Mouse (Mus musculus) limb, embryonic 13.5 days (tissue): ENCODE data around the gene Nt5c1a. TPM values are rescaled to one million over a fixed set of nuclear protein-coding genes. Genes with fewer than 3 reads are reported as not detected.

Experiments
- ATAC-seq: fragments of 200-750 bp; cut with Nextera tagmentation; 2 replicates; pipeline ENCODE4 v1.8.0; 2017; ENCODE audit warnings: low read depth, moderate number of reproducible peaks, moderate TSS enrichment; ENCODE audit not compliant: low FRiP score
- H3K27ac ChIP-seq: fragments of 300-500 bp; sonication (generic); 2 replicates; pipeline ENCODE4 v1.5.1; 2015; ENCODE audit warnings: inconsistent platforms, mild to moderate bottlenecking, moderate library complexity
- H3K27me3 ChIP-seq: fragments of 300-500 bp; sonication (generic); 2 replicates; pipeline ENCODE4 v1.6.1; 2015; ENCODE audit warnings: mild to moderate bottlenecking, inconsistent platforms
- H3K36me3 ChIP-seq: fragments of 300-500 bp; sonication (generic); 2 replicates; pipeline ENCODE4 v1.6.1; 2015; ENCODE audit warnings: inconsistent platforms, mild to moderate bottlenecking, moderate library complexity
- H3K4me1 ChIP-seq: fragments of 300-500 bp; sonication (generic); 2 replicates; pipeline ENCODE4 v1.6.1; 2015; ENCODE audit warnings: inconsistent platforms
- H3K4me2 ChIP-seq: fragments of 300-500 bp; sonication (generic); replicated peaks from 2 replicates; pipeline ENCODE4 v1.6.1; 2015; ENCODE audit warnings: inconsistent platforms, mild to moderate bottlenecking, moderate library complexity
- H3K4me3 ChIP-seq: fragments of 300-500 bp; sonication (generic); 2 replicates; pipeline ENCODE4 v1.5.1; 2015; ENCODE audit warnings: moderate library complexity, mild to moderate bottlenecking, inconsistent platforms
- H3K9ac ChIP-seq: fragments of 300-500 bp; sonication (generic); 2 replicates; pipeline ENCODE4 v1.6.1; 2015; ENCODE audit warnings: mild to moderate bottlenecking, inconsistent platforms
- H3K9me3 ChIP-seq: fragments of 300-500 bp; sonication (generic); 2 replicates; pipeline ENCODE4 v1.6.1; 2016; ENCODE audit warnings: inconsistent platforms
- WGBS: fragments of 180-500 bp; shearing (Covaris S2); methylation state at CpG from one replicate; pipeline ENCODE4 v1.1.7; 2015; 5-methylcytosine and 5-hydroxymethylcytosine counted together
- polyA plus RNA-seq: library from polyadenylated mRNA; unstranded; fragments of >200 nt; fragmentation: Nextera tagmentation; extraction: Ambion mirVana; gene quantifications from 2 replicates; pipeline ENCODE4 v1.2.1, GENCODE M21; 2015

Nt5c1a gene
- polyA plus RNA-seq, 1 experiment from 2014 or later: not detected

DNA sequence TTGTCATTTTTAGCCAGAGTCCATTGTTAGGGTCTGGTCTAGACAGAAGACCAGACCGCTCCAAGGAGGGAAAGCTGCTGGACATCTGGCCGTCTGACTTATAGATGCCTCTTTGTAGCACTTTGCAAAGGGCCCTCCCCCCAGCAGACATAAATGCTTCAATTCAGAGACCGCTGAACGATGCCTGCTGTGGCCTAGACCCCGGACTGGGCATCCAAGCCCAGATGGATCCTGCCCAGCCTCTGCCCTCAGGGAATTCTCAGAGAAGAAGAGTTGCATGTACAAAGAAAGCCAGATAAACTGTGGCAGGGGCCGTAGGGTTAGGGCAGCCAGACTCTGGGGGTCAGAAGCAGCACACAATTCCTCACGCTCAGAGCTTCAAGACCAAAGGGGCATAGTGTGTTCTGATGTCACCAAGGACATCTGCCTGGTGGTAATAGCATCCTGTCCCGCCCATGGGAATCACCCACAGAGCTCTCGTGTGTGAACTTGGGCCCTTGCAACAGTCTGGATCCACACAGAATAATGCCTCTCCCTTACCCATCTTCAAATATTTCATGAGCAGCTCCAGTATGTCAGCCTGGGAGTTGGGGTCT, 34.6 kb downstream of the Nt5c1a start:
- no peak overlapping the region for H3K4me3 ChIP-seq
- H3K9ac ChIP-seq: no peak overlapping the region
- WGBS: 57% methylated on average over 9 of the region's 9 CpGs
- no peak overlapping the region for H3K27ac ChIP-seq
- H3K4me2 ChIP-seq: no peak overlapping the region
- peaks cover 88% of the 10 kb centered on the region for H3K27me3 ChIP-seq
- no peak for ATAC-seq
- H3K36me3 ChIP-seq: no peaks in the 10 kb centered on the region
- H3K4me1 ChIP-seq: peaks cover 50% of the 10 kb centered on the region
- H3K9me3 ChIP-seq: no peaks in the 10 kb centered on the region

DNA sequence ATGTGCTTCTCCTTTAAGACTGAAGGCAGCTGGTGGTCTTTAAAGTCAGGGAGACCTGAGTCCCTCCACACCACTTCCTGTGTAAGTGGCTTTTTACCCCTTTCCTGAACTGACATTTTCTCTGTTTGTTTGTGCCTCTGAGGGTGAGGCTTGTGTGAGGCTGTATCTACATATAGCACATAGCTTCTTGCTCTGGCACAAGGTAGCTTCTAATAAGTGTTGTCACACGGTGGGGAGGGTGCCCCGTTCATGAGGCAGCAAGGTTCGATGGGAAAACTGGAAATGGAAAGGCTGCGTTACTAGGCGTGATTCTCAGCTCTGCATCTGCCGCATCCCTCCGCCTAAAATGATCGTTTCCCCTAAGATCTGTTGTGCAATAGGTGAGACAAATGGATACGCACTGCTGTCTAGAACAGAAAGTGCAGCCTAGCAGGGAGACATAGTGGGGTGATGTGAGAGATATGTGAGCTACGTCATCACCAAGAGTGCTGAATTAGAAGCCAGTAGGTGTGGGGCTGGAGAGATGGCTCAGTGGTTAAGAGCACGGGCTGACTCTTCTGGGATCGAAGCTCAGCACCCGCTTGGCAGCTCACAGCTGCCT, 35.2 kb downstream of the Nt5c1a start:
- Histone ChIP-seq H3K4me3 (no peak overlapping the region), H3K4me1 (peaks cover 50% of the 10 kb centered on the region), H3K4me2 (no peak overlapping the region), H3K9ac (no peak overlapping the region), H3K27me3 (peaks cover 86% of the 10 kb centered on the region), H3K27ac (no peak overlapping the region), H3K9me3 (no peaks in the 10 kb centered on the region), H3K36me3 (no peaks in the 10 kb centered on the region)
- 79% methylated on average over 13 of the region's 13 CpGs for WGBS
- ATAC-seq: no peak

DNA sequence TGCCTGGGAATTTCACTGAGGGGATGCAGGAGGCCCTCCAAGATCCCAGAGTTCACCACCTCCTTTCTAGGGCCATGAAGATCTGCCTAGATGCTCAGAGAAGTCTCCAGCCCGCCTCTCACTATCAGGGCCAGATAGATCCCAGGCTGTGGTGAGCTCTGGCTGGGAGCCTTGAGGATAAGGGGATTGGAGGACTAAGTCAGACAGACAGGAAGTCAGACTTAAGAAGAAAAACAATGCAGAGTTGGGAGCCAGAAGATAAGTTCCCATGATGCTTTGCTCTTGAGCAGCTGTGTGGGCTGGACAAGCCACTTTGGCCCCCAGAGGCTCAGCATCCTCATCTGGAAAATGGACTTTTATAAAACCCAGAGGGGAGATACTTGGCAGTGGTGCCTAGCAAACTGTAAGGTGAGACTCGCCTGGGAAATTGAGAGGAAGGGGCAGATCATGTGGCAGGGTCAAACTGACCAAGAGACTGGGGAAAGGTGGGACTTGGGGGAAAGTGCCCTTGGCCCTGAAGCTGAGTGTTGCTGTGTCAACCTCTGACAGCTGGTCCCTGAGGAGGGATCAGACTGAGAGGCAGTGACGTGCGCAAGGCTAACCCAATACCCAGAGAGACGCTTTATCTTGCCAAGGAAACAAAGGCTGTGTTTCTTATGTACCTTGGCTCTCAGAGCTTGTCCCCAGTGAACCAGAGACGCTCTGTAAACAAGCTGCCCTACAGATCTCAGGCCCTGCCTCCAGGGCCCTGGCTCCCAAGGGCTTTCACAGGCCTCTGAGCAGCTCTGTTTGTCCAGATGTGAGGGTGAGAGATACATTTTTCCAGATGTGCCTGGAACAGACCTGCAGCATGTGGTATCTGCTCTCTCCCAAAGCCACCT, 36.3 kb downstream of the Nt5c1a start:
- 67% methylated on average over 6 of the region's 6 CpGs for WGBS
- Histone ChIP-seq H3K27ac (no peak overlapping the region; the same call in 1 of the 2 replicates), H3K4me1 (peaks cover 44% of the 10 kb centered on the region), H3K36me3 (no peaks in the 10 kb centered on the region), H3K4me2 (no peak overlapping the region), H3K27me3 (peaks cover 75% of the 10 kb centered on the region), H3K9me3 (no peaks in the 10 kb centered on the region), H3K9ac (no peak overlapping the region), H3K4me3 (no peak overlapping the region)
- no peak for ATAC-seq

GRCm38 (mm10) chr4:123239361-123240203, 38.3 kb downstream of the Nt5c1a start:
- 2% methylated on average over 58 of the region's 58 CpGs for WGBS
- peak; percentile 86 for ATAC-seq
- peak overlapping the region; percentile 73 for H3K4me2 ChIP-seq

DNA sequence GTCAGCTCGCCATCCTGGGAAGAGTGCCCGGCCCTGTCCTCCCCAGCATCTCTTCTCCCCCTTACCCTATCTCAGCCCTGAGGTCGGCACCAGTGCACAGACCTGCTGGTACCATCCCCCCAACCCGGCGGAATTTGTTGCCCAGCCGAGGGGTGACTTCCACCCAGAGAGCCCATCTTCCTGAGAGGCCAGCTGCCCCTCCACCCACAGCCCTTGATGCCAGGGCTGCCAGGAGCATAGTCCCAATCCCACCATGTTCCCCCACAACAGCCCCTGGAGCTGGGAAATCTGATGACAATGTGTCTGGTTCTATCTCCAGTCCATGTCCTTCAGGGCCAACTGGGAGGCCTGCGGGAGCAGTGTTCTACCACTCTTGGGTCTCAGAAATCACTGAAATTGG, 44.9 kb downstream of the Nt5c1a start:
- Histone ChIP-seq H3K27ac (no peak overlapping the region), H3K27me3 (no peaks in the 10 kb centered on the region), H3K4me3 (no peak overlapping the region), H3K9ac (no peak overlapping the region), H3K36me3 (no peaks in the 10 kb centered on the region), H3K4me1 (peaks cover 9% of the 10 kb centered on the region; the same call in 1 of the 2 replicates), H3K4me2 (no peak overlapping the region), H3K9me3 (no peaks in the 10 kb centered on the region)
- WGBS: 91% methylated on average over 7 of the region's 7 CpGs
- ATAC-seq: no peak

More at GRCm38 (mm10) chr4:123239361-123240203, 38.3 kb downstream of the Nt5c1a start:
- peaks cover 28% of the 10 kb centered on the region for H3K4me1 ChIP-seq
- H3K27me3 ChIP-seq: peaks cover 55% of the 10 kb centered on the region
- H3K4me3 ChIP-seq: peak overlapping the region; percentile 40
- H3K9me3 ChIP-seq: no peaks in the 10 kb centered on the region
- H3K9ac ChIP-seq: peak overlapping the region; percentile 60
- H3K27ac ChIP-seq: peak overlapping the region; percentile 52; the same call in 1 of the 2 replicates
- H3K36me3 ChIP-seq: no peaks in the 10 kb centered on the region

DNA sequence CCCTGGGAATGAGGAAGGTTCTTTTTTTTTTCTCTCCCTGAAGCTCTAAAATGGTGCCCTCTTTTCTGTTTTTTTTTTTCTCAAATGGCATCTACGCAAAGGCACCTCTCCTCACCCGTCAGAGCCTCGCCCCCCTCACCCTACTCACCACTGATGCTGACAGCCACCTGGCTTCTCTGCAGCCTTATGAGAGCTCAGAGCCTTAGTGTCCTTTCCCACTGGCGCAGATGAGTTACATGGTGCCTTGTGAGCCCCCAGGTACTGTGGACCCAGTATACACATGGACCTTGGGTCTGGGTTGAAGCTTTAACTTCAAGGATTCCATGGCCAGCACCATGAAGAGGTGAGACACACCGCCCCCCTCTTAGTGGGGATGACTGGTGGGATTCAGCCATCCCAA, 45.3 kb downstream of the Nt5c1a start:
- Histone ChIP-seq H3K36me3 (no peaks in the 10 kb centered on the region), H3K9me3 (no peaks in the 10 kb centered on the region), H3K4me1 (peaks cover 9% of the 10 kb centered on the region; the same call in 1 of the 2 replicates), H3K4me3 (no peak overlapping the region), H3K9ac (no peak overlapping the region), H3K4me2 (no peak overlapping the region), H3K27me3 (no peaks in the 10 kb centered on the region), H3K27ac (no peak overlapping the region)
- 88% methylated on average over 5 of the region's 5 CpGs for WGBS
- no peak for ATAC-seq

DNA sequence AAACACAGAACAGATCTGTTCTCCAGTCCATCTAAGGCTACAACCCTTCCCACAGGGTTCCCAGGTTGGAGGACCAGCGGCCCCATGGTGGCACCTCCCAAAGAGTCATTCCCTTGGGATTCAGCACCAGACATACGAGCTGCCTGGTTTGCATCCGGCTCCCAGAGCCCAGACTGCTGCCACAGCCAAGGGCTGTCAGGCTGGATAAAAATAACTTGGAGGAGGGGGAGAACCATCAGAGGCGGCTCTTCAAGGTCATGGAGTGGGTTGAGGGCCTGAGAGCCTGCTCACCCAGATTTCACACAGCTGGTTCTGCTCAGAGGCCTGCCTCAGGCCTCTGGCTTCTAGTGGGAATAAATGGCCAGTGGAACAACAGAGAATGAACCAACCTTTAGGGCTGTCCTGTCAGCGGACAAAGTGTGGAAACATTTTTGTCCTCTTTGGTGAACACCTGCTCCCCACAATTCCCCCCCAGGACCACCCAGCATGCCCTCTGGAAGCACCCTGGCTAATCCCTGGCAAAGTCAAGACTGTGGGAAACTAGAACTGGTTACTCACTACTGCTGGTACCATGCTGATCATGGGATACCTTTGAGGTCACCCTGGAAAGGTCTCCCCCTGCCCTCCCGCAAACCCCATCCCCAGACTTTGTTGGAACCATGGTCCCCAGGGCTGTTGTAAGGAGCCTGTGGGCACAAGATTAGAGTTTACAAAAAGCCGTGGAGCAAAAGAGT, 46.0 kb downstream of the Nt5c1a start:
- WGBS: 59% methylated on average over 7 of the region's 7 CpGs
- ATAC-seq: peak; percentile 55; the same call in 1 of the 2 replicates
- Histone ChIP-seq H3K4me2 (no peak overlapping the region), H3K9me3 (no peaks in the 10 kb centered on the region), H3K4me3 (no peak overlapping the region), H3K36me3 (no peaks in the 10 kb centered on the region), H3K9ac (no peak overlapping the region), H3K27ac (no peak overlapping the region), H3K27me3 (no peaks in the 10 kb centered on the region), H3K4me1 (peaks cover 9% of the 10 kb centered on the region; the same call in 1 of the 2 replicates)

DNA sequence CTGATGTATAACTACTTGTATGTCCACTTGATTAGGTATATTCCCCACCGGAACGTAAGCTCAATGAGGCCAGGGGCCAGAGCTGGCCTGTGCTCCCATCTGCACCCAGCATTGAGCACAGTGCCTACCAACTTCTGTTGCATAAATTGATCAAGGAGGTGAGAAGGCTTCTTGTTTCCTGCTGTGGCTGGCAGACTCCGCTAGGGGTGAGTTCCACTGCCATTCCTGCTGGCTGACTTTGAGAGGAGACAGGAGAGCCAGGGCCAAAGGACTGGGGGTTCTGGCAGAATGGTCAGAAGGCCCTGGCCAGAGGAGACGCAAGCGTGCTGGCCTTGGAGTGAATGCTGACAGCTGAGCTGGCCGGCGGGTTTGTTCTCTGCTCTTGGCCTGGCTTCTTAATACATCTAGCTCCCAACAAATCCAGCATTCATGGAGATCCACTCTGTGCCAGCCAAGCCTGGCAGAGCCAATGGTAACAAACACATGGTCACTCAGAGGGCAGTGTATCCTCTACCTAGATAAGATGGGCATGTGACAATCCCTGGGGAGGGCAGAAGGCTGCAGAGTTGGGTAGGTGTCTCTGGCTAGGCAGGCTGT, 47.8 kb downstream of the Nt5c1a start:
- ATAC-seq: no peak
- 81% methylated on average over 7 of the region's 7 CpGs for WGBS
- no peak overlapping the region for H3K27ac ChIP-seq

DNA sequence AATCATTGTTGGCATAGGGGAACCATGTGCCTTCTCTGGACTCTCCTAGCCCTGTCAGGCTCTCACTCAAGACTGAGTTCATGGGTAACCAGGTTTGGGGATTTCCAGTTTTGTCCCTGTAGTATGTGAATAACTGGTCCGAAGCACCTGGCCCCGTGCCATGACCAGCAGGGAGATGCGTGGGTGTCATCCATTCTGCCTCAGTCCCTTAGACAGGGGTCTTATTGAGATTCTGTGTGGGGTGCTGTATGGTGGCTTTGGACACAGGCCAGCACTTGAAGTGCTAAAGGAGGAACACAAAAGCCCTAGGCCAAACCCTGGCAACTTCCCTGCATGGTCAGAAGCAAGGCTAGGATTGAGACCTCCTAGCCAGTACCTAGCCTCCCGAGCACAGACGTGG, 50.9 kb downstream of the Nt5c1a start:
- WGBS: 89% methylated on average over 5 of the region's 5 CpGs
- H3K4me2 ChIP-seq: no peak overlapping the region
- no peaks in the 10 kb centered on the region for H3K9me3 ChIP-seq
- no peak overlapping the region for H3K9ac ChIP-seq
- no peaks in the 10 kb centered on the region for H3K27me3 ChIP-seq
- no peak for ATAC-seq
- no peaks in the 10 kb centered on the region for H3K36me3 ChIP-seq
- peaks cover 3% of the 10 kb centered on the region; the same call in 1 of the 2 replicates for H3K4me1 ChIP-seq
- no peak overlapping the region for H3K27ac ChIP-seq
- no peak overlapping the region for H3K4me3 ChIP-seq

More for the DNA sequence above, 47.8 kb downstream of the Nt5c1a start:
- H3K9ac ChIP-seq: no peak overlapping the region
- no peaks in the 10 kb centered on the region for H3K27me3 ChIP-seq
- H3K4me1 ChIP-seq: peaks cover 9% of the 10 kb centered on the region; the same call in 1 of the 2 replicates
- H3K4me3 ChIP-seq: no peak overlapping the region
- no peak overlapping the region for H3K4me2 ChIP-seq
- H3K9me3 ChIP-seq: no peaks in the 10 kb centered on the region
- no peaks in the 10 kb centered on the region for H3K36me3 ChIP-seq

- no peaks in the 10 kb centered on the region for H3K36me3 ChIP-seq
- 0 out of 2 replicates have a peak, but pooled peaks have one; percentile 54 for ATAC-seq
- H3K9ac ChIP-seq: no peak overlapping the region
- no peaks in the 10 kb centered on the region for H3K9me3 ChIP-seq
- H3K4me3 ChIP-seq: no peak overlapping the region
- no peaks in the 10 kb centered on the region for H3K4me1 ChIP-seq
- WGBS: 18% methylated on average over 5 of the region's 5 CpGs
- H3K4me2 ChIP-seq: no peak overlapping the region
- no peaks in the 10 kb centered on the region for H3K27me3 ChIP-seq
- H3K27ac ChIP-seq: no peak overlapping the region
Observed at GRCm38 (mm10) chr4:123254617-123255016, 53.3 kb downstream of the Nt5c1a start.
